Mouse (Mus musculus) midbrain, embryonic 14.5 days (tissue): ENCODE data around the gene Kmt2b. TPM values are rescaled to one million over a fixed set of nuclear protein-coding genes. Genes with fewer than 3 reads are reported as not detected.

Source experiments
- ATAC-seq: fragments of 200-750 bp; cut with Nextera tagmentation; 2 replicates; pipeline ENCODE4 v1.8.0; 2017; ENCODE audit warnings: moderate number of reproducible peaks, moderate library complexity; ENCODE audit not compliant: low FRiP score, low TSS enrichment
- DNase-seq: peaks from one replicate; pipeline ENCODE4 v3.0.0-alpha.2; 2015
- H3K27ac ChIP-seq: fragments of 300-500 bp; sonication (generic); replicated peaks from 2 replicates; pipeline ENCODE4 v1.5.1; 2014; ENCODE audit warnings: mild to moderate bottlenecking, low read depth, low read length, moderate library complexity
- H3K27me3 ChIP-seq: fragments of 300-500 bp; sonication (generic); 2 replicates; pipeline ENCODE4 v1.6.1; 2014; ENCODE audit warnings: low read length, control low read depth, mixed read lengths; ENCODE audit not compliant: control insufficient read depth, insufficient read depth
- H3K36me3 ChIP-seq: fragments of 300-500 bp; sonication (generic); 2 replicates; pipeline ENCODE4 v1.6.1; 2014; ENCODE audit warnings: low read length, control low read depth; ENCODE audit not compliant: control insufficient read depth, insufficient read depth
- H3K4me1 ChIP-seq: fragments of 300-500 bp; sonication (generic); 2 replicates; pipeline ENCODE4 v1.6.1; 2014; ENCODE audit warnings: mild to moderate bottlenecking, antibody characterized with exemption, low read length, control low read depth; ENCODE audit not compliant: control insufficient read depth, insufficient read depth
- H3K4me2 ChIP-seq: fragments of 300-500 bp; sonication (generic); 2 replicates; pipeline ENCODE4 v1.6.1; 2014; ENCODE audit warnings: mild to moderate bottlenecking, low read length, moderate library complexity
- H3K4me3 ChIP-seq: fragments of 300-500 bp; sonication (generic); replicated peaks from 2 replicates; pipeline ENCODE4 v1.5.1; 2014; ENCODE audit warnings: low read depth, low read length
- H3K9ac ChIP-seq: fragments of 300-500 bp; sonication (generic); replicated peaks from 2 replicates; pipeline ENCODE4 v1.6.1; 2014; ENCODE audit warnings: mild to moderate bottlenecking, low read length, moderate library complexity
- H3K9me3 ChIP-seq: fragments of 300-500 bp; sonication (generic); 2 replicates; pipeline ENCODE4 v1.6.1; 2016; ENCODE audit warnings: low read length, control low read depth, mixed read lengths; ENCODE audit not compliant: control insufficient read depth
- WGBS: fragments of 180-500 bp; shearing (Covaris S2); extraction: QIAGEN DNeasy Blood & Tissue Kit; methylation state at CpG from one replicate; pipeline ENCODE4 v1.1.7; 2014; 5-methylcytosine and 5-hydroxymethylcytosine counted together
- polyA plus RNA-seq: library from polyadenylated mRNA; unstranded; fragments of >200 nt; fragmentation: Nextera tagmentation; extraction: Ambion mirVana; gene quantifications from 2 replicates; pipeline ENCODE4 v1.2.1, GENCODE M21; 2014

The Kmt2b gene
- polyA plus RNA-seq, 1 experiment from 2014 or later = 13.1 TPM

DNA sequence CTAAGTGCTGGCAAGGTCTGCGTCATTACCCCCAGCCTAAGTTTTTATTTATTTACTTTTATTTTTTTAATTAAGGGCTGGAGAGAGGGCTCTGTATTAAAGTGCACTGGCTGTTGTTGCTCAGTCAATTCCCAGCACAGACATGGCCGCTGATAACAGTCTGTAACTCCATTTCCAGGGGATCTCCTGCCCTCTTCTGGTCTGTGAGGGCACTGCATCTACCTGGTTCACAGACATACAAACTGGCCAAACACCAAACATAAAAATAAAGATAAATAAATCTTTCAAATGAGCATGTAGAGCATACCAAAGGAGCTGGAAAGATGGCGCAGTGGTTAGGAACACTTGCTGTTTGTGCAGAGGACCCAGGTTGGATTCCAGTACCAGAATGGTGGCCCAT lies 30.7 kb upstream of the Kmt2b start:
- no peaks in the 10 kb centered on the region for H3K4me1 ChIP-seq
- H3K27ac ChIP-seq = no peak overlapping the region
- no peaks in the 10 kb centered on the region for H3K9me3 ChIP-seq
- no peak overlapping the region for H3K4me2 ChIP-seq
- H3K4me3 ChIP-seq = no peak overlapping the region
- 94% methylated on average over 3 of the region's 3 CpGs for WGBS
- H3K9ac ChIP-seq = no peak overlapping the region
- ATAC-seq = no peak
- H3K27me3 ChIP-seq = no peaks in the 10 kb centered on the region
- peak; percentile 21 for DNase-seq
- H3K36me3 ChIP-seq = peaks cover 78% of the 10 kb centered on the region

DNA sequence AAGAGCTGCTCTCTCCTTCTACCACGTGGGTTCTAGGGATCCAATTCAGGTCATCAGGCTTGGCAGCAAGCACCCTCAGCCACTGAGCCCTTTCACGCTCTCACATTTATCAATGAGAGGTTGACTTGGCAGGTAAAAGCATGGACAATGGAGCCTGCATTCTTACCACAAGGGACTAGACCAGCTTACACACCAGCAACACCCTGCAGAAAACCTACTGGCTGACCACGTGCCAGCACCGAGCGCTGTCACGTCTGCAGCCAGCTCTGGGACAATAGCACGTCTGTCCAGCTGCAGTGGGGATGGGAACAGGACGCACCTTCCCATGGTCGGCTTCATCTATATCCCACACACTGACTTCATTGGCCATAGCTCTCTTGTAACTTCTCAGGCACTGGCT lies 30.1 kb upstream of the Kmt2b start:
- Histone ChIP-seq H3K4me1 (no peaks in the 10 kb centered on the region), H3K9ac (no peak overlapping the region), H3K27ac (no peak overlapping the region), H3K27me3 (no peaks in the 10 kb centered on the region), H3K4me3 (no peak overlapping the region), H3K36me3 (peaks cover 72% of the 10 kb centered on the region), H3K4me2 (no peak overlapping the region), H3K9me3 (no peaks in the 10 kb centered on the region)
- no peak for ATAC-seq
- WGBS = 97% methylated on average over 9 of the region's 9 CpGs
- DNase-seq = no peak

DNA sequence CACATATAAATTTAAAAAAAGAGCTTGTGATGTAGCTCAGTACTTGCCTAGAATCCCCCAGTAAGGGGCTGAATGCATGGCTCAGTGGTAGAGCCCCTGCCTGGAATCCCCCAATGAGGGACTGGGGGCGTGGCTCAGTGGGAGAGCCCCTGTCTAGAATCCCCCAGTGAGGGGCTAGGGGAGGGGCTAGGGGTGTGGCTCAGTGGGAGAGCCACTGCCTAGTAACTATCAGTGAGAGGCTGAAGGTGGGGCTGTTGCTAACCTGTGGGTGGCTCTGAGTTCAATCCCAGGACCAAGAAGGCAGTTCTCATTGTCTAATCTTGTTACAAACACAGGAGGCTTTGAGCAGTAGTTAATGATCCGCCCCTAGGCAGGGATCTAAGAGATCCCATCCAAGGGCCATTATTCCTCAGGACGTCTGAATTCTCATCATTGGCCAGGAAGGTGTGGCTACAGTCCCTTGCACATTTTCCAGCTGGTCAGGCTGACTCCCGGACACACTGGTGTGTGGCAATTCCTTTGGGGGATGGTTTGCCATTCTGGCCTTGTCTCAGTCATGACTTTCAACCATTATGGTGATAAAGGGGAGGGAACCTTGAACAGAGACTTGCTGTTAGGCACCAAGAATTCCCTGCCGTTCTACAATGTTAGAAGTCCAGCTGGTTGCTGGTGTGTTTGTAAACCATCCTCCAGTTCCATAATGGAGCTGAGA lies 26.7 kb upstream of the Kmt2b start:
- Histone ChIP-seq H3K27me3 (no peaks in the 10 kb centered on the region), H3K4me3 (no peak overlapping the region), H3K27ac (no peak overlapping the region), H3K4me1 (no peaks in the 10 kb centered on the region), H3K9ac (no peak overlapping the region), H3K4me2 (no peak overlapping the region), H3K9me3 (no peaks in the 10 kb centered on the region), H3K36me3 (peaks cover 46% of the 10 kb centered on the region)
- ATAC-seq (no peak), DNase-seq (no peak)
- 61% methylated on average over 5 of the region's 5 CpGs for WGBS

DNA sequence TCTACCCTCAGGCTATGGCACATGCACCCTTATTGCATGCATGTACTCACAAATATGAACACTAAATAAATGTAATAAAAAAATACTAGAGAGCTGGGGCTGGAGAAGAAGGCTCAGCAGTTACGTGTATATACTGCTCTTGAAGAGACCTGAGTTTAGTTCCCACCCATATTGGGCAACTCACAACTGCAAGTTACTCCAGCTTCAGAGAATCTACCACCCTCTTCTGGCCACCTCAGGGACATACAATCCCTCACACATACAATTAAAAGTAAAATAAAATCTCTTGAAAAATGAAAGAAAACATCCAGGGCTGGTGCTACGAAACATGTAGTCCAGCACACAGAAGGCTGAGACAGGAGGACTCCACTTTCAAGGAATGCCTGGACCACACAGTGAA lies 25.9 kb upstream of the Kmt2b start:
- H3K27me3 ChIP-seq = no peaks in the 10 kb centered on the region

DNA sequence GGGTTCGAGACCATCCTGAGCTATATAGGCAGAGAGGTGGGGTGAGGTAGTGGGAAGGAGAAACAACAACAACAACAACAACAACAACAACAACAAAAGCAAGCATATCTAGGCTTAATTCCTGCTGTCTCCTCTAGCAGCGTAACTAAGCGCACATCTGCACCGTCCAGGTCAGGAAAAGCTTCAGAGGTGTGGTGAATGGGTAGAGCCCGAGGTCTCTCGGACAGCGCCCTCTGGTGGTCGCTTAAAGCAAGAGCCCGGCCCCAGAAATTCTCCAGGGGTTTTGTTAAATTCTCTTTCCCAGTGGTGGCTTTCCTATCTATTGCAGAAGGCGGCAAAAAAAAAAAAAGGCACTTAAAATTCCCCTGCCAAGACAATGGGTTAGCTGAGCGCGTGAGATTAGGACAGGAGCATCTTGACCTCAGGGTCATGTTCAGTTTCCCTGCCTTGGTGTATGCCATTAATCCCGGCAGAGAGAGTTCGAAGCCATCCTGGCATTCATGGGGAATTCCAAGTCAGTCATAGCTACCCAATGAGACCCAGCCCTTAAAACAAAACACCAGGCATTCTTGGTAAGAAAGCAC lies 25.1 kb upstream of the Kmt2b start:
- ATAC-seq (no peak; the same call in 1 of the 2 replicates), DNase-seq (peak; percentile 76)
- Histone ChIP-seq H3K4me1 (no peaks in the 10 kb centered on the region), H3K36me3 (peaks cover 35% of the 10 kb centered on the region), H3K27me3 (no peaks in the 10 kb centered on the region), H3K9me3 (no peaks in the 10 kb centered on the region), H3K9ac (no peak overlapping the region), H3K4me3 (no peak overlapping the region), H3K27ac (no peak overlapping the region), H3K4me2 (no peak overlapping the region)
- 21% methylated on average over 14 of the region's 14 CpGs for WGBS

More for the DNA sequence above, 25.9 kb upstream of the Kmt2b start:
- H3K9me3 ChIP-seq = no peaks in the 10 kb centered on the region
- H3K4me1 ChIP-seq = no peaks in the 10 kb centered on the region
- H3K36me3 ChIP-seq = peaks cover 44% of the 10 kb centered on the region
- H3K4me3 ChIP-seq = no peak overlapping the region
- H3K27ac ChIP-seq = no peak overlapping the region
- DNase-seq (no peak), ATAC-seq (no peak)
- WGBS = 82% methylated on average over 2 of the region's 2 CpGs
- no peak overlapping the region for H3K9ac ChIP-seq
- H3K4me2 ChIP-seq = no peak overlapping the region

DNA sequence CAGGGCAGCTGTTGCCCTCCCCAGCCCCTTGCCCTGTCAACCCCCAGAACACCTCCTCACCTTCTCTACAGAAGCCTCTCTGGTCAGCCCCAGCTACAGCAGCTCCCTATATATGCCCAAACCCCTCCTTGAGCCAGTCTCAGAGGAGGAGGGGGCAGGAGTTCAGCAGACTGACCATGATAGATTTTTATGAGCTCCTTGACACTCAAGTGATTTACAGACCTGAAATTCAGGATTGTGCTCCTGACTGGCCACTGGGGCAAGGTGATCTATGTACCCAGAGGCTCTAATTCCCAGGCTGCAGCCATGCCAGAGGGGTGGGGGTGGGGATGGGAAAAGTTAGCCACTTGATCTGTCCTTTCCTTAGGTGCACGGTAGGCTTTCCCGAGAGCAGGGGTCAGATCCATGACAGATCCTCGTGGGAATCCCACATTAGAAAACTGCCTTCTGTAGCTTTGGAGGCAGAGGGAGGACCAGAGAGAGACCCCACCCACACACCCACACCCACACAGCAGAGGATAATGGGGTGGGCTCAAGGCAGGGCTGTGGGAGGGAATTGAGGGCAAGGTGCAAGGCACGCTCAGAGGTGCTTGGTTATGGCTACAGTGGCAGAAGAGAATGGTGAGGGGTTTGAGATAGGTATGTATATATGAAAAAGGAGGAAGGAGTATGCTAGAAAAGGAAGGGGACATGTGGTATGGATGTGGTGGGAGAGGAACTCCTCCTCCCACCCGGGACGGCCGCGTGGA lies 24.3 kb upstream of the Kmt2b start, which contains the start of gene Upk1a:
Gene Upk1a, minus strand, starts transcription at position 194 of the 749 bp plus-strand sequence.
- DNase-seq (no peak), ATAC-seq (no peak)
- Histone ChIP-seq H3K9me3 (no peaks in the 10 kb centered on the region), H3K4me3 (no peak within 1 kb of the TSS), H3K4me2 (no peak within 1 kb of the TSS), H3K4me1 (no peaks in the 10 kb centered on the region), H3K36me3 (peaks cover 29% of the 10 kb centered on the region), H3K9ac (no peak within 1 kb of the TSS), H3K27ac (no peak within 1 kb of the TSS), H3K27me3 (no peaks in the 10 kb centered on the region)
- WGBS = 77% methylated on average over 8 of the region's 8 CpGs

DNA sequence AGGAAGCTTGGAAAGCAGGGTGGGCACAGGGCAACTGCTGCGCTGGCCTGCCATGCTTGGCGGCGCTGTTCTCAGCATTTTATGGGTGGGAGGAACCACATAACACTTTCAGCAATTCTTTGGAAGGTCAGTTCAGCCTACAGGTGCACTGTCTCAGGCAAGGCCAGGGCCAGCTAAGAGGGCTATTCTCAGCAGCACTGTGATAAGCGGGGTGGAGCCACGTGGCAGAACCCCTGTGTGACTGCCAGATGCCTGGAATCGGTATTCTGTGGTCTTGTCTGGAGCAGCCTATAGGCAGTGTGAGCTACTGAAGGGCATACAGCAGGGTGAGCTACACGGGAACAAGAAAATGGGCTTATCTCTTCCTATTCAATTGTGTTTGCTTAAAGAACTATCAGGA lies 21.5 kb upstream of the Kmt2b start:
- Histone ChIP-seq H3K36me3 (0 out of 2 replicates have a peak, but pooled peaks cover 1% of the 10 kb centered on the region), H3K4me1 (no peaks in the 10 kb centered on the region), H3K27me3 (no peaks in the 10 kb centered on the region), H3K27ac (no peak overlapping the region), H3K4me3 (no peak overlapping the region), H3K4me2 (no peak overlapping the region), H3K9me3 (no peaks in the 10 kb centered on the region), H3K9ac (no peak overlapping the region)
- WGBS = 57% methylated on average over 7 of the region's 7 CpGs
- DNase-seq (no peak), ATAC-seq (no peak)

DNA sequence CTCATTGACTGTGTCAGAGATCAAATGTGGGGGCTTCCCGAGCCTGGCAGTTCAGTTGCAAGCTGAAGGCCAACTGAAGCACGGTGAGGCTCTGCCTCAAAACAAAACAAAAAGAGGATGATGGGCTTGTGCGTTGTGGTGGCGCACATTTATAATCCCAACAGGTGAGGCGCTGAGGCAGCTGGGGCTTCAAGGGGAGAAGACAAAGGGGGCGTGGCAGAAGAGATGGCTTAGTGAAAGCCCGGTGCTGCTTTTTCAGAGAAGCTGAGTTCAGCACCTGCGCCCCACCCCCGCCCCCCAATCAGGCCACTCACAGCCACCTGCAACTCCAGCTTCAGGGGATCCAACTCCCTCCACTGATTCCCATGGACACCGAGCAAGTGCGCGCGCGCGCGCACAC lies 19.9 kb upstream of the Kmt2b start:
- H3K9ac ChIP-seq = no peak overlapping the region
- no peaks in the 10 kb centered on the region for H3K27me3 ChIP-seq
- ATAC-seq (no peak), DNase-seq (no peak)
- H3K4me3 ChIP-seq = no peak overlapping the region
- 50% methylated on average over 16 of the region's 16 CpGs for WGBS
- no peaks in the 10 kb centered on the region for H3K9me3 ChIP-seq
- H3K27ac ChIP-seq = no peak overlapping the region
- no peaks in the 10 kb centered on the region for H3K36me3 ChIP-seq
- no peaks in the 10 kb centered on the region for H3K4me1 ChIP-seq
- no peak overlapping the region for H3K4me2 ChIP-seq
